Mouse (Mus musculus) stomach, embryonic 16.5 days (tissue): ENCODE measurements around the gene Lrrc27. TPM values are rescaled to one million over a fixed set of nuclear protein-coding genes. Genes with fewer than 3 reads are reported as not detected.

ENCODE experiments used
- ATAC-seq: fragments of 200-750 bp; cut with Nextera tagmentation; 2 replicates; pipeline ENCODE4 v1.8.0; 2017; ENCODE audit warnings: moderate number of reproducible peaks, moderate TSS enrichment; ENCODE audit not compliant: insufficient read depth, low FRiP score
- H3K27ac ChIP-seq: fragments of 300-500 bp; sonication (generic); 2 replicates; pipeline ENCODE4 v1.5.1; 2014; ENCODE audit warnings: low read length
- H3K27me3 ChIP-seq: fragments of 300-500 bp; sonication (generic); 2 replicates; pipeline ENCODE4 v1.6.1; 2014; ENCODE audit warnings: low read length, control low read depth, mixed read lengths; ENCODE audit not compliant: control insufficient read depth, insufficient read depth
- H3K36me3 ChIP-seq: fragments of 300-500 bp; sonication (generic); 2 replicates; pipeline ENCODE4 v1.6.1; 2014; ENCODE audit warnings: low read length; ENCODE audit not compliant: control insufficient read depth, insufficient read depth
- H3K4me1 ChIP-seq: fragments of 300-500 bp; sonication (generic); 2 replicates; pipeline ENCODE4 v1.6.1; 2014; ENCODE audit warnings: low read length, control low read depth, mixed read lengths; ENCODE audit not compliant: control insufficient read depth, insufficient read depth
- H3K4me2 ChIP-seq: fragments of 300-500 bp; sonication (generic); 2 replicates; pipeline ENCODE4 v1.6.1; 2014; ENCODE audit warnings: low read depth, low read length, mixed read lengths
- H3K4me3 ChIP-seq: fragments of 300-500 bp; sonication (generic); replicated peaks from 2 replicates; pipeline ENCODE4 v1.5.1; 2014; ENCODE audit warnings: mild to moderate bottlenecking, low read length
- H3K9ac ChIP-seq: fragments of 300-500 bp; sonication (generic); 2 replicates; pipeline ENCODE4 v1.6.1; 2014; ENCODE audit warnings: low read length
- H3K9me3 ChIP-seq: fragments of 300-500 bp; sonication (generic); replicated peaks from 2 replicates; pipeline ENCODE4 v1.6.1; 2016; ENCODE audit warnings: low read length, control low read depth; ENCODE audit not compliant: control insufficient read depth
- WGBS: fragments of 180-500 bp; shearing (Covaris S2); extraction: QIAGEN DNeasy Blood & Tissue Kit; methylation state at CpG from one replicate; pipeline ENCODE4 v1.1.7; 2014; 5-methylcytosine and 5-hydroxymethylcytosine counted together
- polyA plus RNA-seq: library from polyadenylated mRNA; unstranded; fragments of >200 nt; fragmentation: Nextera tagmentation; extraction: Ambion mirVana; gene quantifications from 2 replicates; pipeline ENCODE4 v1.2.1, GENCODE M21; 2015

The Lrrc27 gene
- polyA plus RNA-seq, 1 experiment from 2014 or later = 4.4 TPM

DNA sequence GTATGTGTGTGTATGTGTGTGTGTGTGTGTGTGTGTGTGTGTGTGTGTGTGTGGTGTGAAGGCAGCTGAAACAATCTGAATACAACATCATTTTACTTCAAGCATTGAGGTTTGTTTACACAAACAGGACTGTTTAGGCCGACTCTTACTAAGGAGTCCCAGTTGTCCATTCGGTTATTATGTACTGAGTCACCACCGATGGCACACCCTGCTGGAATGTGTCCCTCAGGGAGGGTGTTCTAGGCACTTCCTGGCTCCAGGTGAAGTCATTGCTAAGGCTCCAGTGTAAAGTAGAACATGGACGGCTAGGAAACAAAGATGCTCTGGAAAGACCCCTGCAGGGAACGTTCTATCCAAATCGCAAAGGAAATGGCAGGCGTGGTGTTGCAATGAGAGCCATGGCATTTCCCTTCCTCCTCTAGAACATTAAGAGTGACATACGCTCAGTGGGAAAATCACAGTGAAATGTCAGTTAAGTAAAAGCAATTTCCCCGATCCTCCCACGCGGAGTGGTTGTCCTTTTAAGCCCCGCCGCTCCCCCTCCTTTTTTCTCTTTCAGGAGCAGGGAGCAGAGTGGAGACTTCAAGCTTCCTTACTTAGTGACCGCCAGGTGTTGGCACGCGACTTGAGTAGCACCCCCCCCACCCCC lies 72.6 kb downstream of the Lrrc27 start:
- Histone ChIP-seq H3K27ac (no peak overlapping the region), H3K36me3 (no peaks in the 10 kb centered on the region), H3K9ac (no peak overlapping the region), H3K27me3 (no peaks in the 10 kb centered on the region), H3K4me3 (no peak overlapping the region), H3K4me2 (no peak overlapping the region), H3K4me1 (peaks cover 10% of the 10 kb centered on the region), H3K9me3 (no peaks in the 10 kb centered on the region)
- WGBS = 65% methylated on average over 16 of the region's 16 CpGs
- no peak for ATAC-seq

DNA sequence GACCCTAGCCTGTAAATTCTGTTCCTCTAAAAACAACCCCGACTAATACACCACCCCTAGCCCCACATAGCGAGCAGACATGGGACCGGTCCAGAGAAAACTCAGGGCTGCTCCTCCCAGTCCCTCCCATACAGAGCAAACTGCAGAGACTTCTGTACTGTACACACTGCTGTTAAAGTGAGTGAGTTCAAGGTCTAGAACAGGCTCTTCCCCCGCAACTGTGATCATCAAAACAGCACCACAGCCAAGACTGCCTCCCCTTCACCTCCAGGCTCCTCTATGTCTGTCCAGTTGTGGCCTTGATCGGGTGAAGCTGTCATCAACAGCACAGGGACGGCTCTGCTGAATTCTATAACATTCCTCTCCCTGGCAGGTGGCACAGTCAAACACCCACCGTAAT lies 75.8 kb downstream of the Lrrc27 start:
- H3K4me1 ChIP-seq = no peaks in the 10 kb centered on the region
- H3K9ac ChIP-seq = no peak overlapping the region
- no peak overlapping the region for H3K4me2 ChIP-seq
- H3K9me3 ChIP-seq = no peaks in the 10 kb centered on the region
- 77% methylated on average over 7 of the region's 7 CpGs for WGBS
- ATAC-seq = no peak
- no peak overlapping the region for H3K4me3 ChIP-seq
- H3K27me3 ChIP-seq = no peaks in the 10 kb centered on the region
- H3K27ac ChIP-seq = no peak overlapping the region
- H3K36me3 ChIP-seq = no peaks in the 10 kb centered on the region

Other genes with a start within 250 kb of the Lrrc27 start
- 13.3 and 13.6 TPM in 2 replicates for gene Dpysl4, start 127.0 kb upstream of the Lrrc27 start, polyA plus RNA-seq
- 0.17 TPM in 1 of 2 replicates, not detected in the other for gene Stk32c, start 319 bp downstream of the Lrrc27 start, polyA plus RNA-seq
- 16.3 and 19.8 TPM in 2 replicates for gene Pwwp2b, start 35.5 kb downstream of the Lrrc27 start, polyA plus RNA-seq
- gene Inpp5a, start 176.1 kb downstream of the Lrrc27 start, polyA plus RNA-seq = 20.0 and 21.3 TPM in 2 replicates